Mouse (Mus musculus) kidney, embryonic 14.5 days (tissue): ENCODE measurements around the gene Atxn1. TPM values are rescaled to one million over a fixed set of nuclear protein-coding genes. Genes with fewer than 3 reads are reported as not detected.

Experiments used
- ATAC-seq: fragments of 200-750 bp; cut with Nextera tagmentation; 2 replicates; pipeline ENCODE4 v1.8.0; 2017; ENCODE audit warnings: moderate number of reproducible peaks, mild to moderate bottlenecking, moderate TSS enrichment, moderate library complexity; ENCODE audit not compliant: low FRiP score, low TSS enrichment
- H3K27ac ChIP-seq: fragments of 300-500 bp; sonication (generic); 2 replicates; pipeline ENCODE4 v1.5.1; 2014; ENCODE audit warnings: low read depth, mild to moderate bottlenecking, low read length, moderate library complexity, mixed read lengths
- H3K27me3 ChIP-seq: fragments of 300-500 bp; sonication (generic); 2 replicates; pipeline ENCODE4 v1.6.1; 2014; ENCODE audit warnings: mild to moderate bottlenecking, low read length; ENCODE audit not compliant: control insufficient read depth, insufficient read depth
- H3K36me3 ChIP-seq: fragments of 300-500 bp; sonication (generic); 2 replicates; pipeline ENCODE4 v1.6.1; 2014; ENCODE audit warnings: low read length, mixed read lengths; ENCODE audit not compliant: control insufficient read depth, insufficient read depth
- H3K4me1 ChIP-seq: fragments of 300-500 bp; sonication (generic); 2 replicates; pipeline ENCODE4 v1.6.1; 2014; ENCODE audit warnings: low read length, mixed read lengths; ENCODE audit not compliant: control insufficient read depth, insufficient read depth
- H3K4me2 ChIP-seq: fragments of 300-500 bp; sonication (generic); replicated peaks from 2 replicates; pipeline ENCODE4 v1.6.1; 2014; ENCODE audit warnings: low read depth, mild to moderate bottlenecking, low read length
- H3K4me3 ChIP-seq: fragments of 300-500 bp; sonication (generic); 2 replicates; pipeline ENCODE4 v1.5.1; 2014; ENCODE audit warnings: mild to moderate bottlenecking, low read length
- H3K9ac ChIP-seq: fragments of 300-500 bp; sonication (generic); 2 replicates; pipeline ENCODE4 v1.6.1; 2014; ENCODE audit warnings: low read depth, mild to moderate bottlenecking, low read length, moderate library complexity
- H3K9me3 ChIP-seq: fragments of 300-500 bp; sonication (generic); 2 replicates; pipeline ENCODE4 v1.6.1; 2016; ENCODE audit warnings: low read length; ENCODE audit not compliant: control insufficient read depth
- WGBS: fragments of 180-500 bp; shearing (Covaris S2); extraction: QIAGEN DNeasy Blood & Tissue Kit; methylation state at CpG from one replicate; pipeline ENCODE4 v1.1.7; 2014; 5-methylcytosine and 5-hydroxymethylcytosine counted together
- polyA plus RNA-seq: library from polyadenylated mRNA; unstranded; fragments of >200 nt; fragmentation: Nextera tagmentation; extraction: Ambion mirVana; gene quantifications from 2 replicates; pipeline ENCODE4 v1.2.1, GENCODE M21; 2014

Gene Atxn1
- polyA plus RNA-seq, 1 experiment from 2014 or later, result 4.0 TPM

GRCm38 (mm10) chr13:45849145-45850023, 115.4 kb downstream of the Atxn1 start:
- Histone ChIP-seq H3K27ac (no peak overlapping the region), H3K9ac (no peak overlapping the region), H3K36me3 (no peaks in the 10 kb centered on the region), H3K9me3 (no peaks in the 10 kb centered on the region), H3K4me1 (no peaks in the 10 kb centered on the region), H3K4me3 (no peak overlapping the region), H3K27me3 (no peaks in the 10 kb centered on the region), H3K4me2 (no peak overlapping the region)
- no peak for ATAC-seq
- 89% methylated on average over 7 of the region's 7 CpGs for WGBS

DNA sequence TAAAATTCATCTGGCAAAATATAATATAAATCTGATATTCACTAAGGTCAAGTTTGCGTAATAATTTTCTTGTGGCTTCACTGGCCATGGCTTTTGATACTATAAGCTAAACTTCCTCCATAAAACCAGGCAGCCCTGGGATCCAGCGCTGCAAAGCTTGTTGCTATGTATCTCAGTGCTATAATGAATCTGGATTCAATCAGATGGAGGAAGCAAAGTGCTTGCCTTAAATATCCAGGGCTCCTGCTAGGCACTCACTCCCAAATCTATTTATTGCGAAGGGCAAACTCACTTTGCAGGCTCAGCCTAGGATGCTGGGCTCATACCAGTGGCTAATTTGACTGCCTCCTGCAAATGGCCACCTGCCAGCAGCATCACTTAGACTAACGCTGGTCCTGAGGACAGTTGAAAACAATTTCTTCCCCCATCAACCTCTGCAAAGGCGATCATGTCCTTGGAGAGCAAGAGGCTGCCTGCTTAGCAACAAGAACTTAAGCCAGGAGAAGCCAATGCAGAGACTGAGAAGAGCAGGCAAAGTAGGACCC, 122.2 kb downstream of the Atxn1 start:
- H3K27me3 ChIP-seq, result no peaks in the 10 kb centered on the region
- no peak overlapping the region for H3K4me3 ChIP-seq
- H3K36me3 ChIP-seq, result no peaks in the 10 kb centered on the region
- WGBS, result 87% methylated on average over 5 of the region's 5 CpGs
- H3K9ac ChIP-seq, result no peak overlapping the region
- no peak overlapping the region for H3K27ac ChIP-seq
- no peaks in the 10 kb centered on the region for H3K9me3 ChIP-seq
- no peaks in the 10 kb centered on the region for H3K4me1 ChIP-seq
- no peak for ATAC-seq
- no peak overlapping the region for H3K4me2 ChIP-seq

- Histone ChIP-seq H3K9ac (no peak overlapping the region), H3K27ac (no peak overlapping the region), H3K36me3 (no peaks in the 10 kb centered on the region), H3K27me3 (no peaks in the 10 kb centered on the region), H3K4me1 (no peaks in the 10 kb centered on the region), H3K4me2 (no peak overlapping the region), H3K9me3 (no peaks in the 10 kb centered on the region), H3K4me3 (no peak overlapping the region)
- 66% methylated on average over 7 of the region's 7 CpGs for WGBS
- ATAC-seq, result no peak
These were observed 124.9 kb downstream of the Atxn1 start for GRCm38 (mm10) chr13:45839901-45840300.

- Histone ChIP-seq H3K36me3 (no peaks in the 10 kb centered on the region), H3K9ac (no peak overlapping the region), H3K27me3 (no peaks in the 10 kb centered on the region), H3K27ac (no peak overlapping the region), H3K9me3 (no peaks in the 10 kb centered on the region), H3K4me1 (no peaks in the 10 kb centered on the region), H3K4me2 (no peak overlapping the region), H3K4me3 (no peak overlapping the region)
- 86% methylated on average over 8 of the region's 8 CpGs for WGBS
- no peak for ATAC-seq
These were observed 127.1 kb downstream of the Atxn1 start for GRCm38 (mm10) chr13:45837609-45838220.

DNA sequence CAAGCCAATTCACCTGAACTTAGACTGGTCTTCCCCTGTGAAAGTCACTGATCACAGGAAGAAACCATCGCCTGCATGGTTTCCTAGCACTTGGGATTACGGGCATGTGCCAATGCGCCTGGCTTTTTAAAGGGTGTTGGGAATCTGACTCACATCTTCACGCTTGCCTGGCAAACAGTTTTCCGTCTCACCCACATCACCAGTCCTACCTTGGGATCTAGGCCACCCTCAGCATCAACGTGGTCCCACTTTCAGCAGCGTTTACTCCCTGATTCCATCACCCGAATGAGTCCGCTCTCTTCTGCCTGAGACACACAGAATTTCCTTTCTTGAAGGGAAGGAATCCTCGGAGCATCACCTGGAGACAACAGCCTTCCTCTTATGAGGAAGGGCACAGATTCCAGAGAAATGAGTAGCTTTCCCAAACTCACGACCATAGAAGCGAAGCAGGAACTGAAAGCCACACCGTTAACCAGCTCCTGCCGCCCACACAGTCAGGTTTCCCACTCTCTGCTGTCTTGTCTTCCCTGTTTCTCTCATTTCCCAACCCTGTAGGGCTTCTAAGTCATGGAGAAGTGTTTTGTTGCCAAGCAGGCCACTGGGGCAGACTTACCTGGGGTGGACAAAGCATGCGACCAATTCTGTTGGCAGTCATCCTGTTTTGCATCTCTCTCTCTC, 128.3 kb downstream of the Atxn1 start:
- Histone ChIP-seq H3K4me3 (no peak overlapping the region), H3K9me3 (no peaks in the 10 kb centered on the region), H3K27me3 (no peaks in the 10 kb centered on the region), H3K36me3 (no peaks in the 10 kb centered on the region), H3K4me1 (no peaks in the 10 kb centered on the region), H3K4me2 (no peak overlapping the region), H3K9ac (no peak overlapping the region), H3K27ac (no peak overlapping the region)
- ATAC-seq, result no peak
- 87% methylated on average over 15 of the region's 15 CpGs for WGBS

DNA sequence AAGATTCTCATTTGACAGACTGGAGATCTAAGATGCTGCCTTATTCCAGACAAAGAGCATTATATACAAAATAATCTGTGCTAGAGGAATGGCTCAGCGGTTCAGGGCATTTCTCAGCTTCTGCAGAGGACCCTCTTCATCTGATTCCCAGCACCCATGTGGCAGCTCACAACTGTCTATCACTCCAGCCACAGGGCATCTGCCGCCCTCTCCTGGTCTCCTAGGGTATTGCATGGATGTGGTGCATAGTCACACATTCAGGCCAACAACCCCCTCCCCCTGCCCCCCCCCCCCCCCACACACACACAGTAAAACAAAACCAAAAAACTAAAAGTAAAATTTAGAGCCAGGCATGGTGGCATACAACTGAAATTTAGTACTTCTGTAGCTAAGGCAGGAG, 130.5 kb downstream of the Atxn1 start:
- Histone ChIP-seq H3K9me3 (no peaks in the 10 kb centered on the region), H3K9ac (no peak overlapping the region), H3K4me3 (no peak overlapping the region), H3K4me2 (no peak overlapping the region), H3K4me1 (no peaks in the 10 kb centered on the region), H3K27me3 (no peaks in the 10 kb centered on the region), H3K27ac (no peak overlapping the region), H3K36me3 (no peaks in the 10 kb centered on the region)
- no peak for ATAC-seq
- WGBS, result 79% methylated on average over 2 of the region's 2 CpGs

DNA sequence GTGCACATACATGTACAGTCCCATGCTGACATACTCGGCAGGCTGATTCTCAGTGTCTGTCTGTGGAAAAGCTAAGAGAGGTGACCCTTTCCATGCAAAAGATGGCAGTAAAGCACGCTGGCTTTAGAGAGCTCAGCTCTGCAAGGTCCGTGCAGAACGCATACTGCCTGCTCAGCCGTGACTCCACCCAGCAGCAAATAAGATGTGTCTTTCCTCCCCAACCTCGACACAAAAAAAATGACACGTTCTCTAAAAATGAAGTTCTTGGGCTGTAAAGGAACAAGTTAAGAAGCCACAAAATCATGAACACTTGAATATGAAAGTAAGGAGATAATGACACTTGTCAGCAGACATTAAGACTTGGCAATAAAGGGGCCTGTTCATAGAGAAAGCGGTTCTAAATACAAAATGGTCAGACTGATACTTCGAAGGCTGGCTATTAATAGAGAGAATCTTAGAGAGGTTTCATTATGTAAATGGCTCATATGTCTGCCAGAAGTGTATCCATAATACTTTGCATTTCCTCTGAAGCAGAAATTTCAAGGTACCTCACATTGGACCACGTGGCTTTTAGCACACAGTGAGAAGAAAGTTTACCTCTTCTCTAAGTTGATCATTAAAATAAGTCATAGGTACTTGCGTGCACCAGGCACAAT, 132.0 kb downstream of the Atxn1 start:
- H3K9ac ChIP-seq, result no peak overlapping the region
- no peak overlapping the region for H3K27ac ChIP-seq
- no peak for ATAC-seq
- WGBS, result 80% methylated on average over 11 of the region's 11 CpGs
- no peaks in the 10 kb centered on the region for H3K27me3 ChIP-seq
- H3K4me3 ChIP-seq, result no peak overlapping the region
- no peaks in the 10 kb centered on the region for H3K4me1 ChIP-seq
- H3K36me3 ChIP-seq, result no peaks in the 10 kb centered on the region
- no peak overlapping the region for H3K4me2 ChIP-seq
- no peaks in the 10 kb centered on the region for H3K9me3 ChIP-seq

GRCm38 (mm10) chr13:45829341-45829936, 135.4 kb downstream of the Atxn1 start:
- no peak overlapping the region for H3K4me3 ChIP-seq
- no peaks in the 10 kb centered on the region for H3K9me3 ChIP-seq
- no peaks in the 10 kb centered on the region for H3K4me1 ChIP-seq
- no peak overlapping the region for H3K4me2 ChIP-seq
- H3K9ac ChIP-seq, result no peak overlapping the region
- no peak for ATAC-seq
- no peak overlapping the region for H3K27ac ChIP-seq
- 77% methylated on average over 8 of the region's 8 CpGs for WGBS
- no peaks in the 10 kb centered on the region for H3K36me3 ChIP-seq
- no peaks in the 10 kb centered on the region for H3K27me3 ChIP-seq
